Mouse (Mus musculus) bone marrow macrophage, adult 2 months (primary cell): ENCODE measurements around the gene Dse.

Source experiments
- CTCF ChIP-seq: IDR thresholded peaks from 2 replicates; pipeline ENCODE4 v1.5.1; 2012; ENCODE audit warnings: low read depth, mild to moderate bottlenecking, low read length, moderate library complexity
- POLR2A ChIP-seq: IDR thresholded peaks from 2 replicates; pipeline ENCODE4 v1.6.1; 2012; ENCODE audit warnings: mild to moderate bottlenecking, low read depth, low read length, borderline replicate concordance

- TF ChIP-seq POLR2A (no peak), CTCF (no peak)
Measured at GRCm38 (mm10) chr10:34205825-34206224, 1.7 kb downstream of the Dse start.
